Mouse (Mus musculus) bone marrow, adult 2 months (tissue): ENCODE results near the gene Fam47e. TPM values are rescaled to one million over a fixed set of nuclear protein-coding genes. Genes with fewer than 3 reads are reported as not detected.
A peak's percentile ranks its signal among the peaks of the same experiment; 100 is the strongest.

Experiments
- H3K27ac ChIP-seq: fragments of 200-500 bp; 2 replicates; pipeline ENCODE4 v1.5.1; 2012; ENCODE audit warnings: low read depth, mild to moderate bottlenecking, control low read depth, inconsistent platforms, low read length; ENCODE audit not compliant: control insufficient read depth, poor library complexity, insufficient read depth
- H3K4me1 ChIP-seq: fragments of 200-500 bp; 2 replicates; pipeline ENCODE4 v1.6.1; 2011; ENCODE audit warnings: low read length; ENCODE audit not compliant: control insufficient read depth, insufficient read depth
- H3K4me3 ChIP-seq: fragments of 200-500 bp; replicated peaks from 2 replicates; pipeline ENCODE3; 2011; ENCODE audit warnings: mild to moderate bottlenecking, low read depth, low read length, control low read depth; ENCODE audit not compliant: control insufficient read depth
- CTCF ChIP-seq: fragments of 200-500 bp; IDR thresholded peaks from 2 replicates; pipeline ENCODE4 v1.5.1; 2011; ENCODE audit warnings: low read length, control low read depth; ENCODE audit not compliant: control insufficient read depth, insufficient read depth
- POLR2A ChIP-seq: fragments of 200-500 bp; IDR thresholded peaks from 2 replicates; pipeline ENCODE4 v1.6.1; 2011; ENCODE audit warnings: low read depth, mild to moderate bottlenecking, control low read depth, low read length, borderline replicate concordance; ENCODE audit not compliant: control insufficient read depth
- WGBS: fragments of 180-500 bp; shearing (Covaris S2); methylation state at CpG from one replicate; pipeline ENCODE4 v1.1.7; 2018; 5-methylcytosine and 5-hydroxymethylcytosine counted together
- polyA plus RNA-seq: library from polyadenylated mRNA; stranded (reverse); fragments of >200 nt; gene quantifications from 2 replicates; pipeline ENCODE4 v1.2.4, GENCODE M21; 2011; ENCODE audit warnings: low replicate concordance; ENCODE audit not compliant: missing spikeins, insufficient read depth, insufficient read length

Gene Fam47e
- polyA plus RNA-seq, 1 experiment, result not detected

DNA sequence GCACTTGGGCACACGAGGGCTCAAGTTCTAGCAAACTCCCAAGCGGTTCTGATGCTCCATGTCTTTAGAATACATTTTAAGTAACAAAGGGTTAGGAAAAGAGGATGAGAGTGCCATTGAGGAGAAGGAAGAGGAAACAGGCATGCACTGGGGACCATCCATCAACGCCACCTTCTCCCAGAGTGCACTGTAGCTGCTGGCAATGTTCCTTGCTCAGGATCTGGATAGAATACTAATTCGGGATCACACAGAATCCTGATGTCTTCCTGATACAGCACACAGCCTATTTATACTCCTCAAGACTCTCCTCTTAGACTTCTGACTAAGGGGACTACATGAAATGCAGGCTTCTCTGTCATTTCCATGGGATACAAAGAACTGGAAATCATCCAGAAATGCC lies 15.2 kb upstream of the Fam47e start:
- TF ChIP-seq CTCF, result no peak
- no peak for TF ChIP-seq POLR2A
- Histone ChIP-seq H3K4me1 (no peaks in the 10 kb centered on the region), H3K27ac (no peak overlapping the region), H3K4me3 (no peak overlapping the region)
- 75% methylated on average over 4 of the region's 4 CpGs for WGBS

DNA sequence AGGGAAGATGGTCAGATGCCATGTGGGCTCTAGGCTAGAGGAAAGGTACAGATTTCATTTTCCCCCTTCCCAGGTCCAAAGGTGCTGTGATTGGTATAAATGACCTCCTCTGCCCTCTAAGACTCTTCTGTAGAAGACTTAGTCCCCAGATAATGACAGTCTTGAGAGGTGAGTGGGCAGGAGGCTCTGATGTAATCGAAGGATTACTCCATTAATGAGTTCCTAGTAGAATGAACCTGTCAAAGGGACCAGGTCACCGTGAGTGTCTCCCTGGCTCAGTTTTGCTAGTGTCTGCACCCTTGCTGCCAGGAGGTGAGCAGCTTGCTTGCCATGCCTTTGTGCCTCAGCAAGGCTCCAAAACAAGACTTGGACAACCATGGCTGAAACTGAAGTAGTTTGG lies 2.3 kb upstream of the Fam47e start:
- no peak overlapping the region for H3K27ac ChIP-seq
- H3K4me3 ChIP-seq, result no peak overlapping the region
- no peaks in the 10 kb centered on the region for H3K4me1 ChIP-seq
- no peak for TF ChIP-seq CTCF
- no peak for TF ChIP-seq POLR2A
- WGBS, result 80% methylated on average over 2 of the region's 2 CpGs

DNA sequence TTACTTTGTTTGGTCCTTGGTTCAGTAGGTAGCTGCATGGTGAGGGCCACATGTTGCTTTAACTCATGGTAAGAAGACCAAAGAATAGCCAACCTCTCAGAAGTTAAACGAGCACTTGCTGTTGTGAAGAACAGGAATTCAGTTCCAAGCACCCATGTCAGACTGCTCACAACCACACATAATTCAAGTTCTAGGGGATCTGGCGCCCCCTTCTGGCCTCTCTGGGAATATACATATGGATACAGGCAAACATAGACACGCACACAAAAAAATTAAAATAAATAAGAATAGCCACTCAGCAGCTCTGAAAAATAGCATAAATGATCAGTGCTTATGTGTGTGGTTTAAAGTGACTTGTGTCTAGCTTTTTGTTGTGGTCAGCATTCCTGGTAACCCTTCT lies 930 bp upstream of the Fam47e start:
- no peaks in the 10 kb centered on the region for H3K4me1 ChIP-seq
- no peak overlapping the region for H3K4me3 ChIP-seq
- no peak overlapping the region for H3K27ac ChIP-seq
- 65% methylated on average over 3 of the region's 3 CpGs for WGBS
- TF ChIP-seq CTCF, result 0 out of 2 replicates have a peak, but pooled peaks have one; percentile 14
- TF ChIP-seq POLR2A, result no peak

- Histone ChIP-seq H3K4me3 (no peak overlapping the region), H3K27ac (no peak overlapping the region), H3K4me1 (no peaks in the 10 kb centered on the region)
- no peak for TF ChIP-seq CTCF
- TF ChIP-seq POLR2A, result no peak
- WGBS, result 81% methylated on average over 4 of the region's 4 CpGs
Measured at GRCm38 (mm10) chr5:92554443-92554842, 426 bp upstream of the Fam47e start.

DNA sequence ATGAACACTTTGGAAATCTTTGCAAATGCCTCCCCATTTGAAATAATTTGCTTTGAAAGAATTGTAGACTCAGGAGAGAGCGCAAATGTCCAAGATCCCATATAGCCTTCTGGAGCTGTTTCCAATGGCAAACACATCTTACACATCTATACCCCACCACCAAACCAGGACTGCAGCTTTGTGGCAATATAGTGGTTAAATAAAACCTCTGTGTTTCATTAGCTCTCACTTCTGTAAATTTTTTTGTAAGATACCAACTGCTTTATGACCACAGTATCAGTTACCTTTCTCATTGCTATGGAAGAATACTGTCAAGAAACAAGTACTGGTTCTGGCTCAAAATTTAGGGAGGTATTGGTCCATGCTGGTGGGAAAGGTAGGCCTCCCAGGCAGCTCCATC lies 1.0 kb downstream of the Fam47e start:
- TF ChIP-seq CTCF (no peak), POLR2A (no peak)
- WGBS, result 84% methylated on average over 1 of the region's 1 CpGs
- no peak overlapping the region for H3K4me3 ChIP-seq
- no peak overlapping the region for H3K27ac ChIP-seq
- no peaks in the 10 kb centered on the region for H3K4me1 ChIP-seq

- TF ChIP-seq POLR2A (no peak), CTCF (no peak)
- WGBS, result 82% methylated on average over 1 of the region's 1 CpGs
Measured at GRCm38 (mm10) chr5:92557508-92557907, 2.6 kb downstream of the Fam47e start.

GRCm38 (mm10) chr5:92560201-92560600 lies 5.3 kb downstream of the Fam47e start:
- TF ChIP-seq CTCF, result no peak
- no peak for TF ChIP-seq POLR2A
- 72% methylated on average over 2 of the region's 2 CpGs for WGBS
- no peaks in the 10 kb centered on the region for H3K4me1 ChIP-seq
- no peak overlapping the region for H3K4me3 ChIP-seq
- H3K27ac ChIP-seq, result no peak overlapping the region

More at GRCm38 (mm10) chr5:92557508-92557907, 2.6 kb downstream of the Fam47e start:
- Histone ChIP-seq H3K4me3 (no peak overlapping the region), H3K27ac (no peak overlapping the region), H3K4me1 (no peaks in the 10 kb centered on the region)

GRCm38 (mm10) chr5:92562002-92562401 lies 7.1 kb downstream of the Fam47e start:
- Histone ChIP-seq H3K4me1 (no peaks in the 10 kb centered on the region), H3K4me3 (no peak overlapping the region), H3K27ac (no peak overlapping the region)
- 84% methylated on average over 13 of the region's 13 CpGs for WGBS
- no peak for TF ChIP-seq CTCF
- TF ChIP-seq POLR2A, result no peak

DNA sequence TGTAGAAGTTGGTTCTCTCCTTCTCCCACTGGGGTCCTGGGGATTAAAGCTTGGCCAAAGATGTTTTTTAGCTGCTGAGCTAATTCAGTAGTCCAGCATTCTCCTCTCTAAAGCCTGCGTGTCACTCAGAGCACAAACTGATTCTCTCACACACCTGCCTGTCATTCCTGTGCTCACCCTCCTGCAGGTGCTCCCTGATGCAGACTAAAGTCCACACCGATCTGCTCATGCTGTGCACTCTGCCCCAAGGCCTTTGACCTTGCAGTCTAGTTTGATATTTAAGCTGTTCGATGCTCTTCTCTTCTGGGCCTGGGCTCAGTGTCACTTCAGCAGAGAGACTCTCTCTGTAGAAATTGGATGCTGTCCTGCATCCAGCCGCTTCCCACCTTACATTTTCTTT lies 16.4 kb downstream of the Fam47e start:
- Histone ChIP-seq H3K4me1 (no peaks in the 10 kb centered on the region), H3K27ac (no peak overlapping the region), H3K4me3 (no peak overlapping the region)
- no peak for TF ChIP-seq POLR2A
- TF ChIP-seq CTCF, result no peak
- WGBS, result 82% methylated on average over 4 of the region's 4 CpGs
